Mouse (Mus musculus): ENCODE data around the gene Ifit3. TPM values are rescaled to one million over a fixed set of nuclear protein-coding genes. Genes with fewer than 3 reads are reported as not detected.
"Not testable (repeated sequence)": the region's sequence is repeated elsewhere in the genome, so short reads cannot be mapped to it uniquely, and the experiment has no call there.

Ifit3 gene
- polyA plus RNA-seq, 1 experiment from 2014 or later = 0.12 TPM

DNA sequence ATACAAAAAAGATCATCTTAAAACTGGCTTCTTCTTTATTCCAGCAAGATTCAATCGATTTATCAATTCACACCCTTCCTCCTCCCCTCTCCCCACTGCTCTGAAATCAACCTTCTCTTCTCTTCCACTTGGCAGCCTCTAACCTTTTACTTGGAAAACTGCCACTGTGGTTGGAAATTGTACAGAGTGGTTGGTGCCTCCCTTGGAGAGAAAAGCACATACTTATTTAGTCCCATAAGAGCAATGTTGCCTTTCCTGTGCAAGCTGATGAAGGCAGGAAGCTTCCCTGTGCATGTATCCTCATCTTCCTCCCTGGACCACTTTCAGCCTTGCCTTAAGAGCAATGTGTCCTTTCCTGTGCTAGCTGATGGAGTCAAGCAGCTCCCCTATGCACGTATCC is 15.0 kb downstream of the Ifit3 start:
- H3K36me3 ChIP-seq (replicated peaks) = no peaks in the 10 kb centered on the region
- DNase-seq (ENCODE audit: extremely low spot score, low spot score) = no peak
- no peaks in the 10 kb centered on the region for H3K27me3 ChIP-seq (ENCODE audit: poor library complexity, severe bottlenecking)
- H3K9me3 ChIP-seq = no peaks in the 10 kb centered on the region
- H3K4me1 ChIP-seq = no peaks in the 10 kb centered on the region
- WGBS = 89% methylated on average over 2 of the region's 2 CpGs
- no peak overlapping the region for H3K27ac ChIP-seq
- H3K4me3 ChIP-seq = no peak overlapping the region

DNA sequence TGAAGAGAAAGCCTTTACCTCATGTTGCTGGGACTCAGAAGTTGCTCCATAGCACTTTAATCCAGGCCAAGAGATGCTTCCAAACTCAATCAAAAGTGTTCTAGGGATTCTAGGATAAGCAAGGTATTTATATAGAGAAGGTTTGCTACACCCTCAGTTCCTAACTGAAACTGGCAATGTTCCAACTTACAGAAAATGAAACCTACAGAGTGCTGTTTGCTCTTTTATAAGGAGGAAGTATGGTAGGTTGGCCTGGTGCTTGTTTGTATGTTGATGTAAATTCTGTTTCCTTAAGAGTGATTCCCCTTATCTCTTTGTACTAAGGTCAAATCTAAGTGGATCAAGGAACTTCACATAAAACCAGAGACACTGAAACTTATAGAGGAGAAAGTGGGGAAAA is 15.9 kb downstream of the Ifit3 start:
- not testable (repeated sequence) for H3K9me3 ChIP-seq; H3K4me1 ChIP-seq; H3K27ac ChIP-seq; DNase-seq (ENCODE audit: extremely low spot score, low spot score); H3K36me3 ChIP-seq (replicated peaks); H3K27me3 ChIP-seq (ENCODE audit: poor library complexity, severe bottlenecking); H3K4me3 ChIP-seq

DNA sequence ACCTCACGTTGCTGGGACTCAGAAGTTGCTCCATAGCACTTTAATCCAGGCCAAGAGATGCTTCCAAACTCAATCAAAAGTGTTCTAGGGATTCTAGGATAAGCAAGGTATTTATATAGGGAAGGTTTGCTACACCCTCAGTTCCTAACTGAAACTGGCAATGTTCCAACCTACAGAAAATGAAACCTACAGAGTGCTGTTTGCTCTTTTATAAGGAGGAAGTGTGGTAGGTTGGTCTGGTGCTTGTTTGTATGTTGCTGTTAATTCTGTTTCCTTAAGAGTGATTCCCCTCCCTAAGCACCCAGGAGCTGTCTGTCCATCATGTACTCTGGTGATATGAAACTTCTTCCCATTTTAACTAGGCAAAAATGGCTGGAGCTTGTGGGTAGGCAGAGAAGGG is 18.6 kb downstream of the Ifit3 start, which contains the start of gene Ifit1bl1:
Gene Ifit1bl1, minus strand, starts transcription at position 69 of the 400 bp plus-strand sequence.
- H3K36me3 ChIP-seq (replicated peaks); H3K27ac ChIP-seq; H3K27me3 ChIP-seq (ENCODE audit: poor library complexity, severe bottlenecking); H3K4me3 ChIP-seq; H3K4me1 ChIP-seq; DNase-seq (ENCODE audit: extremely low spot score, low spot score); H3K9me3 ChIP-seq: not testable (repeated sequence)
- 68% methylated on average over 1 of the region's 1 CpGs for WGBS

DNA sequence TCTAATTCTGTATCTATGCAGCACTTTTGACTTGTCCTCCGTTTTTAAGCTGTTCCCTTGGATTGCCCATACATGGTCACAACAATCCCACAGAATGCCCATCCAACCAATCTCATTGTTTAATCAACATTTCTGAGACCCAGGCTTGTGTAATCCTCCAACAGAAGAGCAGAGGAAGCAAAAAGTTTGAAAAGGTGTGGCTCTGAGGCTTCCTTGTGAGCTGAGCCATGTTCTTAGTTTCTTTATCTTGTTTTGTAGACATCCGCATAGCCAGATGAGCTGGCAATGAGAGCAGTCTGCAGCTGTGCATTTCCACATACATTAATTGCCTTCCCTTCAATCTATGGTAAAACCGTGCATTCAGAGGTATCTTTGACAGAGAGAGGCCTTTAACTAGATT is 22.1 kb downstream of the Ifit3 start:
- no peak for DNase-seq (ENCODE audit: extremely low spot score, low spot score)
- no peaks in the 10 kb centered on the region for H3K9me3 ChIP-seq
- no peak overlapping the region for H3K4me3 ChIP-seq
- H3K4me1 ChIP-seq = no peaks in the 10 kb centered on the region
- WGBS = 85% methylated on average over 3 of the region's 3 CpGs
- no peaks in the 10 kb centered on the region for H3K36me3 ChIP-seq (replicated peaks)
- H3K27ac ChIP-seq = no peak overlapping the region
- no peaks in the 10 kb centered on the region for H3K27me3 ChIP-seq (ENCODE audit: poor library complexity, severe bottlenecking)

DNA sequence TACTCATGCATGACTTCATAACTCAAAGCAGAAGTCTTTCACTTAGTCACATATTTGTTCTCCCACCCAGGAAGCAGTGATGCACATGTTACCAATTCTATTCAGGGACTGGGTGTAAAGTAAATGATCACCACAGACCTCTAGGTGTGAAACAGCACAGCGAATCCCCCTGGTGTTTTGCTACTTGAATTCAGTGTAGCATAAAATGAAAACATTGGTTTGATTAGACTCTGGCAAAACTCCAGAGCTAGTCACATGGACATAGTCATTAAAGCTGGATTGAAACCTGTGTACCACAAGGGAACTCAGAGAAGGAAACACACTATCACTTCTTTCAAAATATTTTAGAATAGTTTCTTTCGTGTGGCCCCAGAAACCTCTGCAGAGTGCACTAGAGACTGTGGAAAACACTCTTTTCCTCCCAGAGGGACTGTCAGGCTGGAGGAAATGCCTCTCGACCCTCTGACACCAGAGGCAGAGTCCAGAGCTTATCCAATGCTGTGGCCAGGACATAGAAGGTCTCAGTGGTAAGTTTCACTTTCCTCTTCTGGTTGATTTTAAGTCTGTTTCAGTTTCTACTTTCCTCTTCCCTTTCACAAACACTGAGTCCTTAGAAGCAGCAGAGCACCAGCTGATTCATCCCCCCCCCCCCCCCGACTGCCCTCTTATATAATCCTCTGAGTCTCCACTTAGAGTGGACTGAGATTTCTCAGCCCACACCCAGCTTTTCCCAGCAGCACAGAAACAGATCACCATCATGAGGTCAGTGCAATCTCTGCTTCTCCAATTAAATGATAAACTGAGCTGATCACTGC is 24.1 kb downstream of the Ifit3 start, which contains the start of gene Ifit3b:
Gene Ifit3b, plus strand, starts transcription at position 734 of the 815 bp plus-strand sequence.
- H3K27ac ChIP-seq; H3K9me3 ChIP-seq; H3K4me3 ChIP-seq; H3K27me3 ChIP-seq (ENCODE audit: poor library complexity, severe bottlenecking); DNase-seq (ENCODE audit: extremely low spot score, low spot score); H3K36me3 ChIP-seq (replicated peaks); H3K4me1 ChIP-seq: not testable (repeated sequence)
- WGBS = 65% methylated on average over 4 of the region's 4 CpGs

DNA sequence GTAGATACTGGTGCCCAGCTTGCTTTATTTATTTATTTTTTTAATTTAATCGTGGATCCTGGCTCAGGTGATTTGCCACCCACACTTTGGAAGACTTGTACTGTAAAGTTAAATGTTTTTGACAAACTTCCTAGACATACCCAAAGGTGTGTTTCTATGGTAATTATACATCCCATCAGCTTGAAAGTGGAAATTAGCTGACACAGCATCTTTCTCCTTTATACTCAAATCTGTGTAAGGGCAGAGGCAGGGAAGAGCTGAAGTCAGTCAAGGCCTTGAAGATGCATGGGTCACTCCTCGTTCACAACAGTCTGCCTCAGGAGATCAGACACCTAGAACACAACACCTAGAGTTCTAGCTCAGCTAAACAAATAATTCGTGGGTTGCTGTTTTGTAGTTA is 26.8 kb downstream of the Ifit3 start:
- not testable (repeated sequence) for H3K9me3 ChIP-seq; H3K27ac ChIP-seq; H3K36me3 ChIP-seq (replicated peaks); H3K4me3 ChIP-seq; H3K4me1 ChIP-seq; H3K27me3 ChIP-seq (ENCODE audit: poor library complexity, severe bottlenecking); DNase-seq (ENCODE audit: extremely low spot score, low spot score)
- WGBS = 83% methylated on average over 3 of the region's 3 CpGs

DNA sequence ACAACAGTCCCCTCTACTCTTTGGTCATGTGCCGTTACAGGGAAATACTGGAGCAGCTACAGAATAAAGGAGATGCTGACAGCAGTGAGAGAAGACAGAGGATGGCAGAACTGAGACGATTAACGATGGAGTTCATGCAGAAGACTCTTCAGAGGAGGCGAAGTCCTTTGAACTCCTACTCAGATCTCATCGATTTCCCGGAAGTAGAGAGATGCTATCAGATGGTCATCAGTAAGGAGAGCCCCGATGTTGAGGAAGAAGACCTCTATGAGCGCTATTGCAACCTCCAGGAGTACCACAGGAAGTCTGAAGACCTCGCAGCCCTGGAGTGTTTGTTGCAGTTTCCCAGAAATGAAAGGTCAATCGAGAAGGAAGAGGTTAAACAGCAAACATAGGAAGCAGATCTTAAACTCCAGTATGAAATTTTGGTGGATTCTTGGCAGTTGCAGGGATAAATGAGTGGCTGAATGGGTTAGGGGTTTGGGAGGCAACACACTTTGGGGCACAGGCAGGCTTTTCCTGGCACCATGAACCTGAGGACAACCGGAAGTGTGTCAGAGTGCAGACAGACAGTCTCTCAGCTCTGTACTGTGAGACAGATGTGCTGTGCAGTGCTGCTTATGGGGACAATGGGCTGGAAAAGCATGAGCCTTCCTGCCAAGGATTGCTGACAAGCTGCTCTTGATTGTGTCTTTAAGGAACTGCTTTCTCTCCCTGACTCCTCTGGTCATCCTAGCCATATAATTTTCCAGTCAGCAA is 29.1 kb downstream of the Ifit3 start:
- not testable (repeated sequence) for H3K27me3 ChIP-seq (ENCODE audit: poor library complexity, severe bottlenecking); H3K36me3 ChIP-seq (replicated peaks); H3K9me3 ChIP-seq; H3K27ac ChIP-seq; DNase-seq (ENCODE audit: extremely low spot score, low spot score); H3K4me3 ChIP-seq; H3K4me1 ChIP-seq
- 87% methylated on average over 5 of the region's 11 CpGs for WGBS

DNA sequence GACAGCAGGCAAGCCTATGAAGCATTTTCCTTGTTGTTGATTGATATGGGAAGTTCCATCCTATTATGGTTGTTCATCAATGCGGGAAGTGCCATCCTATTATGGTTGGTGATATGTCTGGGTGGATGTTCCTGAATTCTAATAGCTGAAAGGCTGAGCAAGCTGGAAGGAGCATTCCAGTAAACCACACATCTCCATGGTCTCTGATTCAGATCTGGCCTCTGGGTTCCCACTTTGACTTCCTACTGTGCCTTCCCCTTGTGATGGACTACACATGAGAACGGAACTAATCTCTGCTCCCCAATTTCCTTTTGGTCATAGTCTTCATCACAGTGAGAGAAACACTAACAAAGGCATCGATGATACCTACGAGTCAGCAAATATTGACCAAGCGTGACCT is 37.5 kb downstream of the Ifit3 start:
- WGBS = 97% methylated on average over 5 of the region's 5 CpGs
- Histone ChIP-seq H3K27ac (no peak overlapping the region), H3K36me3 (replicated peaks) (no peaks in the 10 kb centered on the region), H3K9me3 (no peaks in the 10 kb centered on the region), H3K4me3 (no peak overlapping the region), H3K4me1 (no peaks in the 10 kb centered on the region), H3K27me3 (ENCODE audit: poor library complexity, severe bottlenecking) (no peaks in the 10 kb centered on the region)
- no peak for DNase-seq (ENCODE audit: extremely low spot score, low spot score)

DNA sequence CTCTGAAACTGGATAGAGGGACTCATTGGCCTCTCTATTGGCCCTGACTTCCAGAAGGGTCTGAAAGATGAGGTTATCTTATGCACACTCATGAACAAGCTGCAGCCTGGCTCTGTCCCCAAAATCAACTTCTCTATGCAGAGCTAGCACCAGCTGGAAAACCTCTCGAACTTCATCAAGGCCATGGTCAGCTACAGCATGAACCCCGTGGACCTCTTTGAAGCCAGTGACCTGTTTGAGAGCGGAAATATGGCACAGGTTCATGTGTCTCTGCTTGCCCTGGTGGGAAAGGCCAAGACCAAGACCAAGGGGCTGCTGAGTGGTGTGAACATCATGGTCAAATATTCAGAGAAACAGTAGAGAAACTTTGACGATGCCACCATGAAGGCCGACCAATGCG is 40.5 kb downstream of the Ifit3 start:
- WGBS = 98% methylated on average over 6 of the region's 6 CpGs
- Histone ChIP-seq H3K27ac (no peak overlapping the region), H3K4me1 (no peaks in the 10 kb centered on the region), H3K27me3 (ENCODE audit: poor library complexity, severe bottlenecking) (no peaks in the 10 kb centered on the region), H3K36me3 (replicated peaks) (no peaks in the 10 kb centered on the region), H3K4me3 (no peak overlapping the region), H3K9me3 (no peaks in the 10 kb centered on the region)
- no peak for DNase-seq (ENCODE audit: extremely low spot score, low spot score)

DNA sequence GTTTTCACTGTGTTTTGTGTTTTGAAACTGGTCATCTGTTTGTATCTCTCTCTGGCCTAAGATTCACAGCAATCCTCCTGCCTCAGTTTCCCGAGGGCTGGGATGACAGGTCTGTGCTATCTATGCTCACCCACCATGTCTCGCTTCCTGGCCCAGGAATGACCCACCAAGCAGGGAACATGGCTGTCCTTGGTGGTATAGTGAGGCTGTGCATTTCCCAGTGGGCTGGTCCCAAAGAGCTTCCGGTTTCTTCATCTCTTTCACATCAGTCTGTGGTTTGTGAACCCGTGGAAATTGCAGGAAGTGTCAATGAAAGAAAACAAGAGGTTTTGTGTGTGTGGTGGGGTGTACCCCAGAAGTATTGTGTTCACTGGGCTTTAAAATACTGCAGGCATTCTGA is 41.3 kb downstream of the Ifit3 start:
- Histone ChIP-seq H3K27ac (no peak overlapping the region), H3K27me3 (ENCODE audit: poor library complexity, severe bottlenecking) (no peaks in the 10 kb centered on the region), H3K4me1 (no peaks in the 10 kb centered on the region), H3K36me3 (replicated peaks) (no peaks in the 10 kb centered on the region), H3K4me3 (no peak overlapping the region), H3K9me3 (no peaks in the 10 kb centered on the region)
- DNase-seq (ENCODE audit: extremely low spot score, low spot score) = no peak
- 85% methylated on average over 4 of the region's 4 CpGs for WGBS

DNA sequence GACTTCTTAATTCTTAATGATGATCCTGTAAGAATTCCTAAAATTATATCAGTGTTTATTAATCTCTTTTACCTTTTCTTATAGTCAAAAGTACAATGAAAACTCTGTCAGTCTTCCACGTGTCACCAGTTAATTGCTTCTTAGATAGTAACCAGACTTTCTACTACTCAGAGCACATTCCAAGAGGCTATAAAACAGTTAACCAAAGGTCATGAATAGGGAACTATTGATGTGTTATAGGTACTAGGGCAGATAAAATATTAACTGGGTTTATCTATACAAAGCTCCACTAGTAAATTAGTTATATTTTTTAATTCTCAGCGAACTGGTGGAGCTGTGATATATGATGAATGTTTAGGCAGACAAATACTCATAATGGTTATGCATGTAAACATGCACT is 44.2 kb downstream of the Ifit3 start:
- Histone ChIP-seq H3K27ac (no peak overlapping the region), H3K27me3 (ENCODE audit: poor library complexity, severe bottlenecking) (no peaks in the 10 kb centered on the region), H3K4me3 (no peak overlapping the region), H3K4me1 (no peaks in the 10 kb centered on the region), H3K9me3 (no peaks in the 10 kb centered on the region), H3K36me3 (replicated peaks) (no peaks in the 10 kb centered on the region)
- no peak for DNase-seq (ENCODE audit: extremely low spot score, low spot score)
- WGBS = 84% methylated on average over 2 of the region's 2 CpGs

DNA sequence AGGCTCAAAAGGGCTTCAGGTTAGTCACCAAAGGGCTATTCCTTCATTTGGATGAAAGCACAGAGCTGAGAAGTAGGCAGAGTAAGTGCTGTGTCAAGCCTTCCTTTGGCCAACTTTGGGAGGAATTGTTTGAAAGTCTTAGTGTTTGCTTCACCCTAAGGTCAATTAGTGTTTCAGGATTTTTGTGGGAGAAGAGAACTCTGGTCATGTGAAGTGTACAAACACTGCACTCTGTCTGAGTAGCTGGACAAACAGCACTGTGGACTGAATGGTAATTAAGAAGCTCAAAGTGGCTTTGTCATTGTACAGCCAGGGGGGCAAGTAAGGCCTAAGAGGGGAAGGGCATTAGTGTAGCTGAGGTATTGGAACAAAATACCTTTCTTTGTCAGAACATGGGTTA is 48.2 kb downstream of the Ifit3 start:
- Histone ChIP-seq H3K36me3 (replicated peaks) (no peaks in the 10 kb centered on the region), H3K4me1 (no peaks in the 10 kb centered on the region), H3K9me3 (no peaks in the 10 kb centered on the region), H3K27me3 (ENCODE audit: poor library complexity, severe bottlenecking) (no peaks in the 10 kb centered on the region), H3K27ac (no peak overlapping the region), H3K4me3 (no peak overlapping the region)
- DNase-seq (ENCODE audit: extremely low spot score, low spot score) = no peak

DNA sequence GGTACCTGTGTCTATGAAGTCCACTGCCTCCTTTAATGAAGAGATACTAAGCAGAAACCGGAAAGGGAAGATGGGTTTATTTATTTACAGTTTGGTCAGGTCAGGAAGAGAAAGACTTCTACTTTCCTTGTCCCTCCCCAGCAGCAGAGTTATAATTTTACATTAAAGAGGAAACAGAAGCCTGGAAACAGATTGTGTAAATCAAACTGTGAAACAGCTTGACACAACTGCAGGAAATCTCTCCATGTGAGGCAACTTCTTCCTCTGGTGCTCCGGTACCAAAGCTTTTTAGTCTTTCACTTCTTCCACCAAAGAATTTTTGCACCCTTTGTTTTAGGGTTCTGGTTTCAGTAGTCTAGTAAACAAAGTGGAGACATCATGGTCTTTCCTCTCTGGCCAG is 50.2 kb downstream of the Ifit3 start:
- no peaks in the 10 kb centered on the region for H3K4me1 ChIP-seq
- no peak for DNase-seq (ENCODE audit: extremely low spot score, low spot score)
- 86% methylated on average over 2 of the region's 2 CpGs for WGBS
- H3K27me3 ChIP-seq (ENCODE audit: poor library complexity, severe bottlenecking) = no peaks in the 10 kb centered on the region
- no peak overlapping the region for H3K4me3 ChIP-seq
- no peaks in the 10 kb centered on the region for H3K9me3 ChIP-seq
- H3K27ac ChIP-seq = no peak overlapping the region
- no peaks in the 10 kb centered on the region for H3K36me3 ChIP-seq (replicated peaks)
